Comparison of ENCODE assay signal across 13 mouse cellular contexts in genomic region chr4:45429451-45429850, GRCm38 (mm10). TPM values are rescaled to one million over a fixed set of nuclear protein-coding genes. Genes with fewer than 3 reads are reported as not detected.
A peak's percentile ranks its signal among the peaks of the same experiment; 100 is the strongest.
DNase-seq lines count a peak whose midpoint lies in the region; ATAC-seq and TF ChIP-seq lines count a peak whose summit lies in the region.
"Had no signal": no experiment of that assay in that cellular context is flagged by ENCODE, and none has a peak within 500 bp of the region (broad histone marks: within the 10 kb centered on the region; RNA-seq: fewer than 3 reads in every experiment).

No protein-coding gene starts in this region.

- H3K9ac ChIP-seq in forebrain, embryonic 11.5 days (ENCODE audit: low read length), result no peak overlapping the region
- H3K9ac ChIP-seq in midbrain, postnatal 0 days (replicated peaks; ENCODE audit: low read length, poor library complexity, severe bottlenecking), result no peak overlapping the region
- H3K9ac ChIP-seq in midbrain, embryonic 15.5 days, result no peak overlapping the region
- H3K9ac ChIP-seq: embryonic facial prominence, embryonic 13.5 days; limb, embryonic 13.5 days; midbrain, embryonic 12.5 days; neural tube, embryonic 12.5 days had no signal

- no peak for DNase-seq in forebrain, embryonic 10.5 days (ENCODE audit: extremely low spot score, low spot score)
- no peak for DNase-seq in forebrain, embryonic 11.5 days (ENCODE audit: low spot score)
- peak; percentile 67 for DNase-seq in midbrain, postnatal 0 days (ENCODE audit: low spot score)
- peak; percentile 50 for DNase-seq in cerebellum, adult 9-11 months
- peak; percentile 70 for DNase-seq in gonadal fat pad, adult 2 months (ENCODE audit: low read depth)
- no peak for DNase-seq in heart, postnatal 4 days
- DNase-seq in kidney, adult 18-20 months, result no peak
- DNase-seq: lung, postnatal 4 days had no signal

- H3K4me1 ChIP-seq in forebrain, embryonic 10.5 days, result peaks cover 62% of the 10 kb centered on the region
- peaks cover 8% of the 10 kb centered on the region; the same call in 1 of the 2 replicates for H3K4me1 ChIP-seq in forebrain, embryonic 11.5 days (replicated peaks; ENCODE audit: control insufficient read depth, insufficient read depth, low read length)
- H3K4me1 ChIP-seq in midbrain, postnatal 0 days (ENCODE audit: insufficient read depth, low read length), result peaks cover 3% of the 10 kb centered on the region
- peaks cover 28% of the 10 kb centered on the region for H3K4me1 ChIP-seq in midbrain, embryonic 15.5 days

- H3K9me3 ChIP-seq in forebrain, embryonic 10.5 days, result no peaks in the 10 kb centered on the region
- H3K9me3 ChIP-seq in forebrain, embryonic 11.5 days (ENCODE audit: control insufficient read depth, low read length), result no peaks in the 10 kb centered on the region
- H3K9me3 ChIP-seq in midbrain, postnatal 0 days (ENCODE audit: low read length), result no peaks in the 10 kb centered on the region
- no peaks in the 10 kb centered on the region for H3K9me3 ChIP-seq in midbrain, embryonic 15.5 days
- H3K9me3 ChIP-seq: embryonic facial prominence, embryonic 13.5 days; limb, embryonic 13.5 days; midbrain, embryonic 12.5 days; neural tube, embryonic 12.5 days had no signal

- H3K4me3 ChIP-seq in forebrain, embryonic 10.5 days, result no peak overlapping the region
- H3K4me3 ChIP-seq in forebrain, embryonic 11.5 days (ENCODE audit: low read depth, low read length), result no peak overlapping the region
- H3K4me3 ChIP-seq in midbrain, postnatal 0 days (ENCODE audit: low read depth, low read length), result no peak overlapping the region
- H3K4me3 ChIP-seq in midbrain, embryonic 15.5 days, result no peak overlapping the region
- H3K4me3 ChIP-seq: embryonic facial prominence, embryonic 13.5 days; limb, embryonic 13.5 days; midbrain, embryonic 12.5 days; neural tube, embryonic 12.5 days had no signal

- WGBS in forebrain, embryonic 10.5 days, result 82% methylated on average over 7 of the region's 7 CpGs
- 80% methylated on average over 7 of the region's 7 CpGs for WGBS in forebrain, embryonic 11.5 days
- 55% methylated on average over 7 of the region's 7 CpGs for WGBS in midbrain, postnatal 0 days
- 50% methylated on average over 7 of the region's 7 CpGs for WGBS in midbrain, embryonic 15.5 days

- H3K27ac ChIP-seq in forebrain, embryonic 10.5 days, result peak overlapping the region; percentile 12; the same call in 1 of the 2 replicates
- no peak overlapping the region for H3K27ac ChIP-seq in forebrain, embryonic 11.5 days (ENCODE audit: low read depth, low read length)
- no peak overlapping the region for H3K27ac ChIP-seq in midbrain, postnatal 0 days (ENCODE audit: low read depth, low read length)
- no peak overlapping the region for H3K27ac ChIP-seq in midbrain, embryonic 15.5 days
- H3K27ac ChIP-seq: embryonic facial prominence, embryonic 13.5 days; limb, embryonic 13.5 days; midbrain, embryonic 12.5 days; neural tube, embryonic 12.5 days had no signal

- no peak for TF ChIP-seq CTCF in midbrain, postnatal 0 days (IDR thresholded peaks at IDR 0.05)

- no peak for ATAC-seq in forebrain, embryonic 11.5 days (replicated peaks; ENCODE audit: low FRiP score)
- no peak for ATAC-seq in midbrain, postnatal 0 days (ENCODE audit: low FRiP score)
- no peak for ATAC-seq in midbrain, embryonic 15.5 days (replicated peaks)

- H3K27me3 ChIP-seq in forebrain, embryonic 10.5 days (ENCODE audit: poor library complexity, severe bottlenecking), result no peaks in the 10 kb centered on the region
- H3K27me3 ChIP-seq in forebrain, embryonic 11.5 days (ENCODE audit: control insufficient read depth, insufficient read depth, low read length), result no peaks in the 10 kb centered on the region
- H3K27me3 ChIP-seq in midbrain, postnatal 0 days (ENCODE audit: insufficient read depth, low read length), result no peaks in the 10 kb centered on the region
- H3K27me3 ChIP-seq in midbrain, embryonic 15.5 days (replicated peaks), result no peaks in the 10 kb centered on the region
- H3K27me3 ChIP-seq: embryonic facial prominence, embryonic 13.5 days; neural tube, embryonic 12.5 days had no signal

- H3K4me2 ChIP-seq in forebrain, embryonic 11.5 days (ENCODE audit: low read depth, low read length, severe bottlenecking), result no peak overlapping the region
- H3K4me2 ChIP-seq in midbrain, postnatal 0 days (ENCODE audit: low read depth, low read length, poor library complexity, severe bottlenecking), result no peak overlapping the region
- H3K4me2 ChIP-seq in midbrain, embryonic 15.5 days, result no peak overlapping the region
- H3K4me2 ChIP-seq: embryonic facial prominence, embryonic 13.5 days; limb, embryonic 13.5 days; midbrain, embryonic 12.5 days; neural tube, embryonic 12.5 days had no signal

- peaks cover 5% of the 10 kb centered on the region; the same call in 1 of the 2 replicates for H3K36me3 ChIP-seq in forebrain, embryonic 10.5 days (replicated peaks)
- no peaks in the 10 kb centered on the region for H3K36me3 ChIP-seq in forebrain, embryonic 11.5 days (ENCODE audit: control insufficient read depth, insufficient read depth, low read length)
- H3K36me3 ChIP-seq in midbrain, postnatal 0 days (ENCODE audit: insufficient read depth, low read length), result no peaks in the 10 kb centered on the region
- H3K36me3 ChIP-seq in midbrain, embryonic 15.5 days (replicated peaks), result no peaks in the 10 kb centered on the region
- H3K36me3 ChIP-seq: embryonic facial prominence, embryonic 13.5 days; limb, embryonic 13.5 days; midbrain, embryonic 12.5 days; neural tube, embryonic 12.5 days had no signal

RNA-seq across cellular contexts. Expression of gene Slc25a51, which starts 20.9 kb away (rescaled TPM):
- 78.5 and 83.3 TPM in 2 replicates for polyA plus RNA-seq in forebrain, embryonic 10.5 days (2016; fragmentation: Nextera tagmentation; extraction: Ambion mirVana)
- 79.4 and 87.0 TPM in 2 replicates for polyA plus RNA-seq in forebrain, embryonic 11.5 days (2014; fragmentation: Nextera tagmentation; extraction: Ambion mirVana)
- total RNA-seq in midbrain, postnatal 0 days (2014; rRNA removed), result 128 and 132 TPM in 2 replicates
- 62.8 and 69.7 TPM in 2 replicates for polyA plus RNA-seq in midbrain, postnatal 0 days (2015; fragmentation: Nextera tagmentation; extraction: Ambion mirVana)
- 72.1 and 77.6 TPM in 2 replicates for polyA plus RNA-seq in midbrain, embryonic 15.5 days (2015; fragmentation: Nextera tagmentation; extraction: Ambion mirVana)
- polyA plus RNA-seq in gonadal fat pad, adult 2 months (2012; rRNA removed), result 96.9 and 99.4 TPM in 2 replicates
- total RNA-seq in heart, postnatal 4 days (2021), result 100 to 1,000 TPM; 120 to 124 TPM

Comparison
In these comparisons a context has a peak if more than half of its experiments do, and no peak if none do; other contexts are left out.
1. DNase-seq: peak in midbrain, postnatal 0 days (single experiment), cerebellum, adult 9-11 months (single experiment) and gonadal fat pad, adult 2 months (single experiment); none in forebrain, embryonic 10.5 days (single experiment), forebrain, embryonic 11.5 days (single experiment), heart, postnatal 4 days (single experiment) and kidney, adult 18-20 months (single experiment).